Mouse (Mus musculus): Measurements from ENCODE around the gene Igfbp6.

Igfbp6 gene

DNA sequence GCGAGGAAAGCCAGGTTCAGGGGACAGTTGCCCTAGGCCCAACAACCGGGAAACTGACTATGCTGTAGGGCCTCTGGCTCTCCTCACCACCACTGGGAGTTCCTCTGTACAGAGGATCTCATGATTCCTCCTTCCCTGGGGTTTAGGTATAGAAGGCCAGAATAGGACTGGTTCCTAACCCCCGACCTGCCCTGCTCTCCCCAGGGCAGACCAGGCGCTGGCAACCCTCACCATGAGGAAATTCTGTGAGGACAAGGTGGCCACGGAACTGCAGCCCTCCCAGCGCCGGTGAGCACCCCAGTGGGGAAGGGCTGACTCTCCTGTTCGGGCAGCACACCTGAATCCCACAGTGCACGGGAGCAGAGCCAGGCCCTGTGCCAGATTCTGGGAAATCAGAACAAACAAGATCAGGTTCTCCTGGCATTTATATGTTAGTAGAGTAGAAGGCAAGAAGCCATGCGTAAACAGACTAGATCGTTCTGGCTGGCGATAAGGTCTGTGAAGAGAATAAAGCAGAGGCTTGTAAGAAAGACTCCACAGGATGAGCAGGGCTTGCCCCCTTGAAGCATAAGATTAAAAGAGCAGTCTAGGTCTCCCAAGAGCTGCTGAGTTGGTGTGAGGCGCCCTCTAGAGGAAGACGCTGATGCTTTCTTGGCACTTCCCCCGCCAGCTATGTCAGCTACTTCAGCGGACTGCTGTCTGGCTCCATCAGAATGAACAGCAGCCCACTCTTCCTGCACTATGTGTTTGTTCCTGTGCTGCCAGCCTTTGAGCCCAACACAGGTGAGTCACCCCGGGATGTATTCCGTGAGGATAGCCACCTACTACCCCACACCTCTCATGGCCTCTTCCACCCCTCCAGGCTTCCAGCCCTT lies 35.3 kb upstream of the Igfbp6 start:
- DNase-seq (ENCODE audit: low read depth, low spot score): peak; percentile 89

DNA sequence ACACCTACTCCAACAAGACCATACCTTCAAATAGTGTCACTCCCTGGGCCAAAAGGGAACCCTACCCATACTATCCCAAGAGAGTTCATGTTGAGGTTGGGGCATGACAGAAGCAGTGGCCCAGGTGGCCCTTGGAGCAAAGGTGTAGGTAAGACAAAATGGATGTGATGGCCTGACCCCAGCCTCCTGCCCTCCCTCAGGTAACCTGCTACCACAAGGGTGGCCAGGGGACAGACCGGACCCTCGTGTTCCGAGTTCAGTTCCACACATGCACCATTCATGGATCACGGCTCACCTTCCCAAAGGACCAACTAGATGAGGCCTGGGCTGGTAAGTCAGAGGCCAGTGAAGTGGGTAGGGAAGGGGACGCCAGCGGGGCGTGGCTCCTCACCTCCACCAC lies 33.9 kb upstream of the Igfbp6 start:
- DNase-seq (ENCODE audit: low read depth, low spot score): no peak

DNA sequence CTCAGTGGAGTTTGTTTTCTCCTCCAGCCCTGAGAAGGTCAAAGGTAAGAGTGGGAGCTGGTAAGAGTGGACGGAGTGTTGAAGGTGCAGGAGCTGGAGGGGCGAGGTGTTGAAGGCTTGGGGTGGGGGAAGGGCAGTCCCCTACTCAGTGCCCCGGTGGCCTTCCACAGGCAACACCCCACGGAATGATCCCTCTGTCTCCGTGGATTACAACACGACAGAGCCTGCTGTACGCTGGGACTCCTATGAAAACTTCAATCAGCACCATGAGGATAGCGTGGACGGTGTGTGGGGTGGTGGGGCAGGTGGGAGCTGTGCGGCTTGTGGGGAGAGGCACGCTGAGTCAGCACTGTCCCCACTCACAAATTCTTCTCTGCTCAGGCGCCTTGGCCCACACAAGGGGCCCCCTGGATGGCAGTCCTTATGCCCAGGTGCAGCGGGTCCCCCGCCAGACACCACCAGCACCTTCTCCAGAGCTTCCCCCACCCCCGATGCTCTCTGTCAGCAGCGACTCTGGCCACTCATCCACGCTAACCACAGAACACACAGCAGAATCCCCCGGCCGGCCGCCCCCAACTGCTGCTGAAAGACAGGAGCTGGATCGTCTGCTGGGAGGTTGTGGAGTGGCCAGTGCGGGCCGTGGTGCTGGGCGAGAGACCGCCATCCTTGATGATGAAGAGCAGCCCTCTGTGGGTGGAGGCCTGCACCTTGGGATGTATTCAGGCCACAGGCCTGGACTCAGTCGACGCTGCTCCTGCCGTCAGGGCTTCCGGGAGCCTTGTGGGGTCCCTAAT lies 33.3 kb upstream of the Igfbp6 start:
- no peak for DNase-seq (ENCODE audit: low read depth, low spot score)

DNA sequence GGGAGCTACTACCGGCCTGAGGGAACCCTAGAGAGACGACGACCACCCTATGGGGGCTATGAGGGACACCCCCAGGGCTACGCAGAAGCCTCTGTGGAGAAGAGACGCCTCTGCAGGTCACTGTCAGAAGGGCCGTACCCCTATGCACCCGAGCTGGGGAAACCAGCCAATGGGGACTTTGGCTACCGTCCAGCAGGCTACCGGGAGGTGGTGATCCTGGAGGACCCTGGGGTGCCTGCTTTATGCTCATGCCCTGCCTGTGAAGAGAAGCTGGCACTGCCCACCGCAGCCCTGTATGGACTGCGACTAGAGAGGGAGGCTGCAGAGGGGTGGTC lies 32.7 kb upstream of the Igfbp6 start:
- no peak for DNase-seq (ENCODE audit: low read depth, low spot score)

DNA sequence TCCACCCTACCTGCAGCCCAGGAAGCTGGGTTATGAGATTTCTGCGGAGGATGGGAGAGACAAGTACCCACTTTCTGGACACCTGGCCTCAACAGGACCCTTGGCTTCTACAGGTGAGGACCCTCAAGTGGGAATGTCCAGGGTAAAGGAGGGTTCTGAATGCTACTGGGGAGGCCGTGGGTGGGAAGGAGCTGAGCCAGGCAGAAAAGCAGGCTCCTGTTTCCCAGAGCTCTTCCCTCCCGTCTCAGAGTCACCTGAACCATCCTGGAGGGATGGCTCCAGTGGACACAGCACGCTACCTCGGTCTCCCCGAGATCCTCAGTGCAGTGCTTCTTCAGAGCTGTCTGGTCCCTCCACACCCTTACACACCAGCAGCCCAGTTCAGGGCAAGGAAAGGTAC lies 32.0 kb upstream of the Igfbp6 start:
- no peak for DNase-seq (ENCODE audit: low read depth, low spot score)

DNA sequence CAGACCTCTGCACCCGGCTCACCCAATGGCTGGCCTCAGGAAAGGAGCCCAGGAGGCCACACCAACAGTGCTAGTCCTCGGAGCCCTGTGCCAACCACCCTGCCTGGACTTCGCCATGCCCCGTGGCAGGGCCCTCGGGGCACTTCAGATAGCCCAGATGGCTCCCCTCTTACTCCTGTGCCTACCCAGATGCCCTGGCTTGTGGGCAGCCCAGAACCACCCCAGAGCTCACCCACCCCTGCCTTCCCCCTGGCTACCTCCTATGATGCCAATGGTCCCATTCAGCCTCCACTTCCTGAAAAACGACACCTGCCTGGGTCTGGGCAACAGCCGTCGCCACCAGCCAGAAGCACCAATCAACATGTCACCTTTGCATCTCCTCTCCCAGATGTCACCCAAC lies 31.3 kb upstream of the Igfbp6 start:
- DNase-seq (ENCODE audit: low read depth, low spot score): no peak

DNA sequence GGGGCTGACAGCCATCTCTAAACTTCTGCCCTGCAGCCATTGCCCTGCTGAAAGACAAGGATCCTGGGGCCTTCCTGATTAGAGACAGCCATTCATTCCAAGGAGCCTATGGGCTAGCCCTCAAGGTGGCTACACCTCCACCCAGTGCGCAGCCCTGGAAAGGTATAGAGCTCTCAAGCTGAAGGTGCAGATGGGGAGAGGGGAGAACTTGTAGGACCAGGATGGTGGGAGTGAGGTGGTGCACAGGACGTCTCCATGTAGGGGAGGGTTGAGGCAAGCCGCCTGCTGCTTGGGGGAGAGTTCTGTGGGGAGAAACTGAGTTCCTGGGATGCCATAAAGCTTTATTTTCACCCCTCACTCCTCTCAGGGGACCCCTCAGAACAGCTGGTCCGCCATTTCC lies 30.5 kb upstream of the Igfbp6 start:
- no peak for DNase-seq (ENCODE audit: low read depth, low spot score)

DNA sequence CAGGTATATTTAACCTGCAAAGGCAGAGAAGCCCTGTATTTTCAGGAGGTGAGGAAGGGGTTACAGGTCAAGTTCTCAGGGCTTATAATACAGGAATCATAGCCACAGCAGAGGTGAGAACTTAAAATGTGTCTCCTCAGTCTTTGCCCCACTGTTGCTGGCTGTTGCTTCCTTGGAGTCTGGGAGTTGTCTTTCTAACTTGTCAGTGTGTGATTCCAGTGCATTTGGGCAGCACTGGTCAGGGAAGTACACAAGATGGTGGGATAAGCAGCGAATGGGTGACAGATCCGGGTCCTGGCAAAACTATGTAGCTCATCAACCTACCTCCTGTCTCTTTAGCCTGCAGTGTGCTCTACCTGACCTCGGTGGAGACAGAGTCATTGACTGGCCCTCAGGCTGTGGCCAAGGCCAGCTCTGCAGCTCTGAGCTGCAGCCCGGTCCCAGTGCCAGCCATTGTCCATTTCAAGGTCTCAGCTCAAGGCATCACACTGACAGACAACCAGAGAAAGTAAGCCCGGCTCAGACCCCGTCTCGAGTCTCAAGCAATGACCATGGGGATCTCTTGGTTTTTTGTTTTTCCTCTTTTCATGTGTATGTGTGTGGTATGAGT lies 29.4 kb upstream of the Igfbp6 start:
- no peak for DNase-seq (ENCODE audit: low read depth, low spot score)

DNA sequence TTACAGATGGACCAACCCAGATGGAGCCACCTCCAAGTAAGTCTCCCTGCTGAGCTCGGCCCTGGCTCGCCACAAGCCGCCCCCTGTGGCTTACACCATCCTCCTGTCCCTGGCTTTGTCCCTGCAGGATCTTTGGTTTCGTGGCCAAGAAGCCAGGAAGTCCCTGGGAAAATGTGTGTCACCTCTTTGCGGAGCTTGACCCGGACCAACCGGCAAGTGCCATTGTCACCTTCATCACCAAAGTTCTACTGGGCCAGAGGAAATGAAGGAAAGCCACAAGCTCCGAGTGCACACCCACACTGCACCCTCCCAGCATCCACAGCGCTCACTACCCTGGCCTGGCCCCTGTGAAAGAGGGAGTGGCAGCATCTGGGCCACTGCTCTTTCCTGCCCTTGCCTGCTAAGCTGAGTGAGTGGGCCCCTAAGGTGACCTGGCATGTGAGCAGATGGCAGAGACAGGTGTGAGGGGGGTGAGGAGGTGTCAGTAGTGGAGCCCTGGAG lies 28.4 kb upstream of the Igfbp6 start:
- DNase-seq (ENCODE audit: low read depth, low spot score): no peak

DNA sequence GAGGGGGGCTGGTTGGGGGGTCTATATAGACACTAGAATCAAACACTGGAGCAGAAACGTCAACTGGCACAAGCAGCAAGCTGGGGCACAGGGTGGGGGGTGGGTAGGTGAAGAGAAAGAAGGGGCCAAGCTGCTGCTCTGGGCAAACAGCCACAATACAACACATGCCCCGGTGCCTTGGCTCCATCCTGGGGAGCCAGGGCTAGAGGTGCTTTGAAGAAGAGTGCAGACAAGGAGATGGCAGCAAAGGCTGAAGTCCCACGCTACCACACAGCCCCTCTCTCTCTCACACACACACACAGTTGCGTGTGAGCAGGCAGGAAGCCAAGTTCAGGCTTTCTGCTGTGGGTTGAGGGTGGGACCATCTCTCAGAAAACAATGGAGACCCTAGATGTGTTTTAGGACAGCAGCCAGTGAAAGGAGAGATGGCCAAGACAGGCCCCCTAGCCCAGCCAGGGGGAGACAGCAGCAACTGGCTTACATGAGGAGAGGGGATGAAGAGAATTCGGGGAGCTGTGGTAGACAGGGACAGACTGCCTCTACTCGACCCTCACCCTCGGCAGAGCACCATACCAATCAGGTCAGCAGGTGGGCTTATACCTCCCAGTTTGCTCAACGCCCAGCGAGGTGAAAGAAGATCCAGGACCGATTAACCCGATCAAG lies 27.3 kb upstream of the Igfbp6 start:
- no peak for DNase-seq (ENCODE audit: low read depth, low spot score)

DNA sequence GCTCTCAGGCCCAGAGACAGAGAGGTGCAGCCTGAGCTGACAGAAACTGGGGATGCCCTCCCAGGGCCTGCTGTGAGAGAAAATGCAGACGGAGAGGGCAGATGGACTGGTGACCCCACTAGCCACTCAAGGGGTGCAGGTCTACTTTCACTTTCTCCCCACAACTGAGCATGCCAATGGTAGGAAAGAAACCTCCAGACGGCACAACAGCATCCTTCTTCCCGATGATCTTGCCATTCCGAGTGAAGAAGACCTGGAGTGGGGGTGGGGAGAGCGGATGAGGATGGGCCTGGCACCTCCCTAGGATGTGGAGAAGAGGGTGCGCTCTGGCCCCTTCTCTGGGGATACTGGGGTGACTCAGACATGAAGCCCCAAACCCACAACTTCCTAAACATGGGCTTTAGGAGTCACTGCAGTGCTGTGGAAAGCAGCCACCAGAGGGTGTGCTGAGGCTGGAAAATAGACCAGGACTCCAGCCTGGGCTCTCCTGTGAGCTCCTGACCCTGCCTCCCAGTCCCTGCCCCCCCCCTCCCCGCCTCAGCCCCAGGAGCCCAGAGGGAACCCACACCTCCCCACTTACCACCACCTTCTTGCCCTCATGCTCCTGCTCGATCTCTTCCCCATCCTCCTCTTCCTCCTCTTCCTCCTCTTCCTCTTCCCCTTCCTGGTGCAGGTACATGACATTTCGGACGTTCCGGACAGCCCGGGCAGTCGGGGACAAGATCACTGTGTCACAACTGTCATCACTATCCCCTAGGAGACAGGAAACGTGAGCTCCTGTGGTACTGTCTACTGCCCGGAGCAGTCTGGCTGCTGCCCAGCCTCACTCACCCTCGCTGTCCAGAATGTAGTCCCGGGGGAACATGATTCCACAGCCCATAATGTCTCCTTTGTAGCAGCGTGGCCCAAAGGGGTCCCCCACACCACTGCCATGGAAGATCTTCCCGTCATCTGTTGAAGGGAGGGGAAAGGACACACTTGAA lies 26.4 kb upstream of the Igfbp6 start:
- no peak for DNase-seq (ENCODE audit: low read depth, low spot score)

DNA sequence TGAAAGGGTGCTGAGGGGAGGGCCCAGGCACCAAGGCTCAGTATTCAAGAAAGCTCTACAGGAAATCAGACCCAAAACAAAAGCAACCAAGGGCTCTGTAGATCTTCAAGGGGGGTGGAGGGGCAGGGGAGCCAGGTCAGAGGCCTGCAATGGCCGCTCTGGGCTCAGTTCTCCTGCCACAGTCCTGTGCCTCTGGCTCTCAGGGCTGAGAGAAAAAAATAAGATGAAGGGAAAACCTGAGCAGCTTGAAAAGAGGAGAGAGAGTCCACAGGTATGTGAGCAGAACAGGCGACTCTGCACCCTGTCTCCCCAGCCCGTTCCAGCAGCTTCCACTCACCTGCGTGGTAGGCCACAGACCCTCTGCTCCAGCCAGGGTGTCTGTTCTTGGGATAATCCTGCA lies 25.6 kb upstream of the Igfbp6 start:
- no peak for DNase-seq (ENCODE audit: low read depth, low spot score)

DNA sequence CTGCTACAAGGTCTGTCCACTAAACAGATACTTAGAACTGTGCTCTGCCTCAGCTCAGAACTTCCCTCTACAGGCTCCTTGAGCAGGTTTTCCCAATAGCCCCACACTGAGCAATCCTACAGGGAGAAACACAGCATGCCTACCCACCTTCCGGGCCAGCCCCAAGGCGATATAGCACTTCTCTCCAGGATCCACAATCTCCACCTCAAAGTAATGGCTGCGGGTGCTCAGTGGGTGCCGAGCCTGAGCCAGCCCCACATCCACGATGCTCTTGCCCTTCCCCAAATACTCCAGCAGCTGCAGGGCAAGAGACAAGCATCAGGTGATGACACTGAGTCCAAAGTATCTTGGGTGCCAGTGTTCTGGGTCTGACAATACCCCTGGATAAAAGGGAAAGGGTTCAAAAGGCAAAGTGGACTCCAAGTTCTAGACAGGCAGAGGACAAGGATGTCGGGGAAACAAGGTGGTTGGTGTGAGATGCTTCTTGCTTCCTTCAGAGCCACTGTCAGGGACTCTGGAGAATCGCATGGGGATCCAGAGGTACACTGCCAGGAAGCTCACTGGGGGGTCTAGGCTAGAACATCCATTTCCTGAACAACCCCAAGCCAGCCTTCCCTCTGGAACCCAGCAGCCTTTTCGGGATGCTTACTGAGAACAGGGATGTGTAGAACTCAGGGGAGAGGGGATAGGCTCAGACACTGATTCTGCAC lies 24.9 kb upstream of the Igfbp6 start:
- no peak for DNase-seq (ENCODE audit: low read depth, low spot score)

DNA sequence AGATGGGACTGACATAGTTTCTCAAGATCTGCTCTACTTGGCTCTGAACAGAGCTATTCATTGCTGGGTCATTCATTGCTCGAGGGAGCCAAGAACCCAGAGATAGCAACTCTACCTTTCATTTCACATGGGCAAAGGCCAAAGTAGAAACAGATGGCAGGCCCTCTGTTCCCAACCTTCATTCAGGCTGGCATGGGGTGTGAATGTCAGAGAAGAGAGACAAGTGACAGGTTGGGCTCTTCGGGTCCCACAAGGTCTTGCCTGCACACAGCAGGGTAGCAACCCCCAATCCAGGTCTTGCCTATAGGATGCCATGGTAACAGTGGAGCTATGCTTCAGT lies 24.4 kb upstream of the Igfbp6 start:
- DNase-seq (ENCODE audit: low read depth, low spot score): no peak

DNA sequence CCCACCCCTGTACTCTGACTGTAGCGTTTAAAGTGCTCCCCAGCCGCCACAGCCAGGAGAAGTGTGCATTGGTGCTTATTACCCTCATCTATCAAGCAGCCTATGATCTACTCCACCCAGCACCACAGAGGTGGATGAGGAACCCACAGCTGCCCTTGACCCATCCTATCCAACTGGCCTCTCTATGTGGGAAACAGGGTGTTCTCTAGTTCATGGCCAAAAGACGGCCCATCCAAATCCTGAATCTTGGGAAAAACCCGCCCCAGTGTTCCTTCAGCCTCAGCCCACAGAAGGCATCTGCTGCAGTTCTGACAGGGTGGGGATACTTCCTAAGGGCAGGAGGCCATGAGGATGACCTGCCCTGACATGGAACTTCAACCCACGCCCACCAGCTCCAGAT lies 23.6 kb upstream of the Igfbp6 start:
- DNase-seq (ENCODE audit: low read depth, low spot score): no peak

DNA sequence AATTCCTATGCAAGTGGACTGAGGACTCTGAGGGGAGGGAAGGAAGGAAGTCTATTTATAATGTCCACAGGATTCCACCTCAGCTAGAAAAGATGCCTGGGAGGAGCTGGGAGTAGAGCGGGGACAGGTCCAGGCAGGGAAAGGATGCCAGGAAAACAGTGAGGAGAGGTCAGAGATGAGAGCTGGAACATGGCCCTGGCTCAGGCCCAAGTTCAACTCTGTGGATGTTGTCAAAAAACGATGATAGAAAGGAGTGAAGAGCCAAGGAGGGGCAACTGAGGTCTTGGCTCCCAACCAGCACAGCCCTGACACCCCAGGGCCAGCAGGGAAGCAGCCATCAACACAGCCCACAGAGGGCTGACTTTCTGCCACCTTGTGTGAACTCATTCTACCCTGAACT lies 17.9 kb upstream of the Igfbp6 start:
- no peak for DNase-seq (ENCODE audit: low read depth, low spot score)

DNA sequence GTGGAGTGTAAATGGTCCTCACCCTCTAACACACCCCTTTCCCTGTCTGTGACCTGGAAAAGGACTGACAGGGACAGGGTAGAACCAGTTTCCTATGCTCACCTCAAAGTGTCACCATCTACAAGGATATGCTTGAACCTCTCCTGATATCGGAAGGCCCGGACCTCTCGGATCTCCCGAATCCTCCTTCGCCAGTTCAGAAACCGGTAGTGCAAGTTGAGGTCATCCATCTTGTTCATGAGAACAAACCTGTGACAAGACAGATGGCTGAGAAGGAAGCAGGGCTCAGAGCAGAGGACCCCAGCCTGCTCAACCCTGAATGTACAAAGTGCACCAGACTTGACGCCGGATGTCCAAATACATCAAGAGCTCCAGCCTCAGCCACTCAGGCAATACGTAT lies 10.8 kb upstream of the Igfbp6 start:
- no peak for DNase-seq (ENCODE audit: low read depth, low spot score)

DNA sequence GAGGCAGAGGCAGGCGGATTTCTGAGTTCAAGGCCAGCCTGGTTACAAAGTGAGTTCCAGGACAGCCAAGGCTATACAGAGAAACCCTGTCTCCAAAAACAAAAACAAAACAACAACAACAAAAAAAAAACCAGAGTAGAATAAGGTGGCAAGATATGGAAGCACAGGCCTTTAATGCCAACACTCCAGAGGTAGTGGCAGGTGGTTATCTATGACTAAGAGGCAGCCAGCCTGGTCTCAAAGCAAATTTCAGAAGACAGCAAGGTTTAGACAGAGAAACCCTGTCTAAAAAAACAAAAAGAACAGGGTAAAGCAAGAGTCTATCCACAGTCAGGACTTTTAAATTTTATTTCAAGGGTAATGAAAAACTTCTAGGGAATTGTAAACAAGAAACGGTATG lies 9.5 kb upstream of the Igfbp6 start:
- no peak for DNase-seq (ENCODE audit: low read depth, low spot score)

DNA sequence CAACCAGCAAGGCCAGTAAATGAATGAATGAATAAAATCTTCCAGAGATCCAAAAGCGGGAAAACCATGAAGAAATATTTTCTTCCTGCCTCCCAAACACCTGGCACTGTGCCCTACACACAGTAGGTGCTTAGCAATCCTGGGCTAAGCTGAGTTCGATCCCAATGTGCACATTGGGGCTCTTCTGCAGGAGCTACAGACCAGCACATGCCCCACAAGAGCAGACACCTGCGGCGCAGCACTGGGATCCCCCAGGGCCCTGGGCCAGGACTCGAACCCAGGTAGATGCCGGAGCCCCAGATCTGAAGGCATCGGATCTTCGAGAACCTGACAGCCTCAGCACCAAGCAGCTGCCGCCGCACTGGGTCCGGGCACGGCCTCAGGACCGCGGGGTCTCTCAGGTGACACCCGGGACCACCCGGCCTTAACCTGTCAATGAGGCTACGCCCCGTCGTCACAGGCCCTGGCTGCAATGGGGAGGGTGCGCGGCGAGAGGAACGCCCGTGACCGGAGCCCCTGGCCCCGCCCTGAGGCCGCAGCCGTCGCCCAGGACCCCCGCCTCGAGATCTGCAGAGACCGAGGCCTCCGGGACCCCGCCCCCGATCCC lies 8.5 kb upstream of the Igfbp6 start:
- no peak for DNase-seq (ENCODE audit: low read depth, low spot score)

Measured in ZHBTc4 (cell line).